Mouse (Mus musculus): ENCODE results near the gene Fam151b. TPM values are rescaled to one million over a fixed set of nuclear protein-coding genes. Genes with fewer than 3 reads are reported as not detected.

The Fam151b gene
- total and polyA plus RNA-seq, 3 experiments, result 0.12 to 1.4 TPM; not detected in 1

- TF ChIP-seq POLR2AphosphoS5 (IDR thresholded peaks at IDR 0.05; ENCODE audit: borderline replicate concordance, low read depth, low read length), result no peak
- TF ChIP-seq MYB (IDR thresholded peaks at IDR 0.05; ENCODE audit: low read depth, low read length), result no peak
- no peak for TF ChIP-seq MAZ (IDR thresholded peaks at IDR 0.05; ENCODE audit: low read depth, low read length)
- TF ChIP-seq GABPA (IDR thresholded peaks at IDR 0.05; ENCODE audit: low read depth, low read length), result no peak
- TF ChIP-seq TAL1 (IDR thresholded peaks at IDR 0.05; ENCODE audit: low read length), result no peak
- TF ChIP-seq POLR2A (IDR thresholded peaks at IDR 0.05; ENCODE audit: control insufficient read depth in 1 of 2, insufficient read depth in 1 of 2, low read depth in 1 of 2, low read length in 2 of 2, poor library complexity in 1 of 2), result no peak
- TF ChIP-seq USF1 (IDR thresholded peaks at IDR 0.05; ENCODE audit: low read depth, low read length), result no peak
- TF ChIP-seq CHD1 (IDR thresholded peaks at IDR 0.05; ENCODE audit: low read depth, low read length), result no peak
- Histone ChIP-seq H3K4me1 (ENCODE audit: control insufficient read depth in 1 of 2, insufficient read depth in 2 of 2, low read length in 2 of 2) (no peaks in the 10 kb centered on the region), H3K36me3 (ENCODE audit: control insufficient read depth in 1 of 2, insufficient read depth in 2 of 2, low read length in 2 of 2) (no peaks in the 10 kb centered on the region), H3K4me3 (ENCODE audit: control insufficient read depth in 1 of 2, insufficient read depth in 1 of 2, low read depth in 2 of 2, low read length in 2 of 2) (no peak overlapping the region), H3K79me2 (ENCODE audit: control insufficient read depth, insufficient read depth, low read length, poor library complexity) (no peaks in the 10 kb centered on the region), H3K27ac (ENCODE audit: control insufficient read depth, low read depth, low read length) (no peak overlapping the region), H3K9me3 (replicated peaks; ENCODE audit: insufficient read depth, low read length) (no peaks in the 10 kb centered on the region), H3K27me3 (ENCODE audit: control insufficient read depth in 1 of 2, insufficient read depth in 2 of 2, low read length in 2 of 2) (no peaks in the 10 kb centered on the region), H3K9ac (ENCODE audit: control insufficient read depth, low read depth, low read length, poor library complexity, severe bottlenecking) (no peak overlapping the region)
- no peak for DNase-seq (ENCODE audit: low read depth, low spot score)
Observed at GRCm38 (mm10) chr13:92446872-92447271, 36.9 kb downstream of the Fam151b start.

GRCm38 (mm10) chr13:92440286-92440685 lies 43.5 kb downstream of the Fam151b start:
- Histone ChIP-seq H3K27me3 (ENCODE audit: control insufficient read depth in 1 of 2, insufficient read depth in 2 of 2, low read length in 2 of 2) (no peaks in the 10 kb centered on the region), H3K9ac (ENCODE audit: control insufficient read depth, low read depth, low read length, poor library complexity, severe bottlenecking) (no peak overlapping the region), H3K9me3 (replicated peaks; ENCODE audit: insufficient read depth, low read length) (no peaks in the 10 kb centered on the region), H3K27ac (ENCODE audit: control insufficient read depth, low read depth, low read length) (no peak overlapping the region), H3K36me3 (ENCODE audit: control insufficient read depth in 1 of 2, insufficient read depth in 2 of 2, low read length in 2 of 2) (no peaks in the 10 kb centered on the region), H3K79me2 (ENCODE audit: control insufficient read depth, insufficient read depth, low read length, poor library complexity) (no peaks in the 10 kb centered on the region), H3K4me3 (ENCODE audit: control insufficient read depth in 1 of 2, insufficient read depth in 1 of 2, low read depth in 2 of 2, low read length in 2 of 2) (no peak overlapping the region), H3K4me1 (ENCODE audit: control insufficient read depth in 1 of 2, insufficient read depth in 2 of 2, low read length in 2 of 2) (no peaks in the 10 kb centered on the region)
- TF ChIP-seq NELFE (IDR thresholded peaks at IDR 0.05; ENCODE audit: low read depth, low read length) (no peak), HCFC1 (IDR thresholded peaks at IDR 0.05; ENCODE audit: low read depth, low read length) (no peak), ZMIZ1 (IDR thresholded peaks at IDR 0.05; ENCODE audit: low read depth, low read length) (no peak), NRF1 (IDR thresholded peaks at IDR 0.05; ENCODE audit: insufficient read depth, low read depth, low read length, poor library complexity, severe bottlenecking) (no peak), MAFK (IDR thresholded peaks at IDR 0.05; ENCODE audit: borderline replicate concordance, low read depth, low read length) (no peak), CHD1 (IDR thresholded peaks at IDR 0.05; ENCODE audit: low read depth, low read length) (no peak), EP300 (IDR thresholded peaks at IDR 0.05; ENCODE audit: low read depth in 1 of 2, low read length in 2 of 2) (no peak), MAX (IDR thresholded peaks at IDR 0.05; ENCODE audit: low read length) (no peak), JUND (IDR thresholded peaks at IDR 0.05; ENCODE audit: low read depth, low read length) (no peak), RAD21 (IDR thresholded peaks at IDR 0.05; ENCODE audit: low read depth, low read length) (no peak), POLR2AphosphoS2 (IDR thresholded peaks at IDR 0.05; ENCODE audit: low read length) (no peak), USF1 (IDR thresholded peaks at IDR 0.05; ENCODE audit: low read depth, low read length) (no peak), BHLHE40 (IDR thresholded peaks at IDR 0.05; ENCODE audit: borderline replicate concordance, low read depth, low read length) (no peak), ELF1 (IDR thresholded peaks at IDR 0.05; ENCODE audit: low read depth, low read length) (no peak), KAT2A (conservative IDR thresholded peaks at IDR 0.05; ENCODE audit: low read depth, low read length) (no peak), GABPA (IDR thresholded peaks at IDR 0.05; ENCODE audit: low read depth, low read length) (no peak), CHD2 (IDR thresholded peaks at IDR 0.05; ENCODE audit: low read length) (no peak), USF2 (IDR thresholded peaks at IDR 0.05; ENCODE audit: borderline replicate concordance in 1 of 2, insufficient read depth in 1 of 2, low read depth in 1 of 2, low read length in 2 of 2) (no peak), CTCF (IDR thresholded peaks at IDR 0.05 in 2 of 3, conservative IDR thresholded peaks at IDR 0.05 in 1 of 3; ENCODE audit: control insufficient read depth in 1 of 3, insufficient read depth in 1 of 3, low read depth in 2 of 3, low read length in 3 of 3, poor library complexity in 1 of 3, severe bottlenecking in 1 of 3) (no peak)
- no peak for DNase-seq (ENCODE audit: low read depth, low spot score)
